ENCODE assay signal across 9 mouse cellular contexts in genomic region chr12:73287609-73288008, GRCm38 (mm10). TPM values are rescaled to one million over a fixed set of nuclear protein-coding genes. Genes with fewer than 3 reads are reported as not detected.
DNase-seq lines count a peak whose midpoint lies in the region; ATAC-seq and TF ChIP-seq lines count a peak whose summit lies in the region.
"Had no signal": no experiment of that assay in that cellular context is flagged by ENCODE, and none has a peak within 500 bp of the region (broad histone marks: within the 10 kb centered on the region; RNA-seq: fewer than 3 reads in every experiment).

No protein-coding gene starts in this region.

- H3K27me3 ChIP-seq in forebrain, embryonic 16.5 days (replicated peaks; ENCODE audit: control insufficient read depth, insufficient read depth, low read length) = no peaks in the 10 kb centered on the region
- no peaks in the 10 kb centered on the region for H3K27me3 ChIP-seq in intestine, embryonic 16.5 days (replicated peaks; ENCODE audit: control insufficient read depth, insufficient read depth, low read length)
- H3K27me3 ChIP-seq in lung, embryonic 14.5 days (ENCODE audit: insufficient read depth, low read length) = no peaks in the 10 kb centered on the region
- H3K27me3 ChIP-seq: Patski had no signal

- H3K4me3 ChIP-seq in layer of hippocampus, adult 2 months = peak overlapping the region; percentile 98
- H3K4me3 ChIP-seq in forebrain, embryonic 16.5 days (replicated peaks; ENCODE audit: low read length) = peak overlapping the region; percentile 55; the same call in 1 of the 2 replicates
- peak overlapping the region; percentile 82 for H3K4me3 ChIP-seq in intestine, embryonic 16.5 days (ENCODE audit: low read length)
- H3K4me3 ChIP-seq in lung, embryonic 14.5 days (ENCODE audit: low read depth, low read length) = peak overlapping the region; percentile 60

- peak overlapping the region; percentile 56 for H3K4me2 ChIP-seq in forebrain, embryonic 16.5 days (ENCODE audit: low read length)
- H3K4me2 ChIP-seq in intestine, embryonic 16.5 days (ENCODE audit: low read depth, low read length) = peak overlapping the region; percentile 68
- peak overlapping the region; percentile 71 for H3K4me2 ChIP-seq in lung, embryonic 14.5 days

- WGBS in forebrain, embryonic 16.5 days = 76% methylated on average over 8 of the region's 8 CpGs
- 52% methylated on average over 8 of the region's 8 CpGs for WGBS in intestine, embryonic 16.5 days
- 58% methylated on average over 8 of the region's 8 CpGs for WGBS in lung, embryonic 14.5 days

- peaks cover 6% of the 10 kb centered on the region; the same call in 1 of the 2 replicates for H3K36me3 ChIP-seq in forebrain, embryonic 16.5 days (ENCODE audit: control insufficient read depth, insufficient read depth)
- H3K36me3 ChIP-seq in intestine, embryonic 16.5 days (ENCODE audit: control insufficient read depth, insufficient read depth, low read length) = no peaks in the 10 kb centered on the region
- H3K36me3 ChIP-seq in lung, embryonic 14.5 days (ENCODE audit: insufficient read depth) = peaks cover 21% of the 10 kb centered on the region; the same call in 1 of the 2 replicates

- peaks cover 12% of the 10 kb centered on the region for H3K4me1 ChIP-seq in forebrain, embryonic 16.5 days (replicated peaks; ENCODE audit: control insufficient read depth, insufficient read depth, low read length)
- H3K4me1 ChIP-seq in intestine, embryonic 16.5 days (ENCODE audit: control insufficient read depth, insufficient read depth, low read length) = peaks cover 6% of the 10 kb centered on the region; the same call in 1 of the 2 replicates
- 0 out of 2 replicates have a peak, but pooled peaks cover 8% of the 10 kb centered on the region for H3K4me1 ChIP-seq in lung, embryonic 14.5 days (ENCODE audit: insufficient read depth)

- H3K27ac ChIP-seq in layer of hippocampus, adult 2 months = peak overlapping the region; percentile 95
- no peak overlapping the region for H3K27ac ChIP-seq in forebrain, embryonic 16.5 days (ENCODE audit: low read length)
- H3K27ac ChIP-seq in intestine, embryonic 16.5 days (ENCODE audit: low read length) = no peak overlapping the region
- H3K27ac ChIP-seq in lung, embryonic 14.5 days (ENCODE audit: low read depth) = no peak overlapping the region

- no peak for DNase-seq in layer of hippocampus, adult 2 months (ENCODE audit: low spot score in 2 of 2)
- no peak for DNase-seq in layer of hippocampus, postnatal 36 days
- DNase-seq in lung, embryonic 14.5 days = peak; percentile 17
- peak; percentile 77 for DNase-seq in yolk sac, embryonic 10.5 days (ENCODE audit: low spot score)
- no peak for DNase-seq in urinary bladder, adult 18-20 months (ENCODE audit: low spot score in 2 of 2)
- no peak for DNase-seq in right cerebral cortex, postnatal 25 days

- H3K9me3 ChIP-seq in forebrain, embryonic 16.5 days (ENCODE audit: control insufficient read depth, low read length) = no peaks in the 10 kb centered on the region
- H3K9me3 ChIP-seq in intestine, embryonic 16.5 days (ENCODE audit: control insufficient read depth, low read length) = no peaks in the 10 kb centered on the region
- H3K9me3 ChIP-seq in lung, embryonic 14.5 days (ENCODE audit: low read depth, low read length) = no peaks in the 10 kb centered on the region

- TF ChIP-seq CTCF in layer of hippocampus, adult 2 months (conservative IDR thresholded peaks at IDR 0.05) = no peak
- no peak for TF ChIP-seq CTCF in lung, embryonic 14.5 days (IDR thresholded peaks at IDR 0.05; ENCODE audit: low read depth)

- ATAC-seq in forebrain, embryonic 16.5 days = no peak
- 0 out of 2 replicates have a peak, but pooled peaks have one; percentile 15 for ATAC-seq in intestine, embryonic 16.5 days
- ATAC-seq in lung, embryonic 14.5 days (ENCODE audit: insufficient read depth) = no peak

- H3K9ac ChIP-seq in forebrain, embryonic 16.5 days (replicated peaks; ENCODE audit: low read depth, low read length) = no peak overlapping the region; the same call in 1 of the 2 replicates
- no peak overlapping the region; the same call in 1 of the 2 replicates for H3K9ac ChIP-seq in intestine, embryonic 16.5 days (ENCODE audit: low read depth, low read length)
- H3K9ac ChIP-seq in lung, embryonic 14.5 days = peak overlapping the region; percentile 80; the same call in 1 of the 2 replicates

RNA-seq across cellular contexts. Expression of gene Slc38a6, which starts 1.0 kb away (rescaled TPM):
- 10 to 100 TPM; 14.2 to 18.2 TPM for total RNA-seq in layer of hippocampus, adult 2 months (2021)
- total RNA-seq in layer of hippocampus, postnatal 36 days (2021) = 10 to 100 TPM; 13.8 to 16.8 TPM
- polyA plus RNA-seq in forebrain, embryonic 16.5 days (2015; fragmentation: Nextera tagmentation; extraction: Ambion mirVana) = 7.9 and 9.6 TPM in 2 replicates
- 7.7 and 11.3 TPM in 2 replicates for polyA plus RNA-seq in intestine, embryonic 16.5 days (2015; fragmentation: Nextera tagmentation; extraction: Ambion mirVana)
- polyA plus RNA-seq in lung, embryonic 14.5 days (2014; fragmentation: Nextera tagmentation; extraction: Ambion mirVana) = 9.3 and 10.7 TPM in 2 replicates

RNA-seq across cellular contexts. Expression of gene Trmt5, which starts 1.1 kb away (rescaled TPM):
- 10 to 100 TPM in 1 of 2 experiments, 1 to 10 TPM in 1; 9.7 to 13.0 TPM for total RNA-seq in layer of hippocampus, adult 2 months (2021)
- total RNA-seq in layer of hippocampus, postnatal 36 days (2021) = 10 to 100 TPM in 1 of 2 experiments, 1 to 10 TPM in 1; 9.8 to 11.0 TPM
- polyA plus RNA-seq in forebrain, embryonic 16.5 days (2015; fragmentation: Nextera tagmentation; extraction: Ambion mirVana) = 13.1 and 14.9 TPM in 2 replicates
- 13.0 and 16.4 TPM in 2 replicates for polyA plus RNA-seq in intestine, embryonic 16.5 days (2015; fragmentation: Nextera tagmentation; extraction: Ambion mirVana)
- polyA plus RNA-seq in lung, embryonic 14.5 days (2014; fragmentation: Nextera tagmentation; extraction: Ambion mirVana) = 19.5 and 21.0 TPM in 2 replicates

Comparison
In these comparisons a context has a peak if more than half of its experiments do, and no peak if none do; other contexts are left out.
1. DNase-seq: peak in lung, embryonic 14.5 days (single experiment) and yolk sac, embryonic 10.5 days (single experiment); none in layer of hippocampus, adult 2 months (0 of 2), layer of hippocampus, postnatal 36 days (0 of 2), urinary bladder, adult 18-20 months (0 of 2) and right cerebral cortex, postnatal 25 days (single experiment).
2. Peak in every context shown above with its lines, with median percentiles within 50 percentile points of each other: H3K4me3 ChIP-seq and H3K4me2 ChIP-seq.